Mouse (Mus musculus): ENCODE data around the gene Ephb3.
A peak's percentile ranks its signal among the peaks of the same experiment; 100 is the strongest.

Ephb3 gene

DNA sequence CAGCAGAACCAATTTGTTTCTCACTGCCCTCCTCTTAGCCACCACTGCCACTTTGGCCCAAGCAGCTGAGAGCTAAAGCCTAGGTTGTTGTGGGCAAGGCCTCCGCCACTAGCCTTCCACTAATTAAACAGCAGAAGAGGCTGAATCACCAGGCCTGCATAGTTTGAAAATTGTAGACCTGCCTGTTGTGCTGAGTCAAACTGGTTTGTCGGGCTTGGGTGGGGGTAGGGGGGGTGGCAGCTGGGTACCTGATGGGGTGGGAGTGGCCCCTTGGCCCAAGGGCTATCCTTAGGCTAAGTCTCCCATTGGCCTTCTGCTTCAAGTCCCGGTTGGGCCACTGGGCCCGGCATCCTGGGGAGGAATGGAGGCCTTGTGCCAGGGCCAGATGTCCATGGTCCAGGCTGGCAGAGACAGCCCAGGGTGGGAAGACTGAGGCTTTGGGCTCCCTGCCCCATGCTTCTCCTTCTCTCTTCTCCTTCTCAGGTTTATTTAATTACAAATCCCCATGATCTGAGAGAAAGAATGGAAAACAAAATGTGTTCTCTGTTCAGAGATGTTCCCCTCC, 3.5 kb downstream of the Ephb3 start:
- DNase-seq: no peak

DNA sequence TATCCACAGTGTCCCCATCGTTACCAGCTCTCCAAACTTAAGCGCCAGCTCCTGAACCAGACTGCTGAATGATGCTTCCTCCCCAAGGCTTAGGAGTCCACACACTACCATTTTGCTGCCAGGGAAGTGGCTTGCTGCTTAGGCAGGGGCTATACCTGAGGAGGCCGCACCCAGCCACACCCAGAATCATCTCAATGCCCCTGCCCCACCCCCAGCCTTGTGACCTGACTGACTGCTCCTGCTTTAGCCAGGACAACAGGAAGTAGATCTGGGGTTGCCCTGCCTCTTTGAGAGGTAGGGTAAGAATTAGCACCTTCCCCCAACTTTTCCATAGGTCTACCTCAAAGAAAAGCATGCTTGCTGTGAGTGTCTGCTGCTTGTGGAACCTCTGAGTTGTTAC, 4.7 kb downstream of the Ephb3 start:
- no peak for DNase-seq

- DNase-seq: no peak
Observed at GRCm38 (mm10) chr16:21210204-21210603, 5.6 kb downstream of the Ephb3 start.

GRCm38 (mm10) chr16:21210667-21211338, 6.2 kb downstream of the Ephb3 start:
- DNase-seq: peak; percentile 92

GRCm38 (mm10) chr16:21211501-21211900, 6.9 kb downstream of the Ephb3 start:
- no peak for DNase-seq

DNA sequence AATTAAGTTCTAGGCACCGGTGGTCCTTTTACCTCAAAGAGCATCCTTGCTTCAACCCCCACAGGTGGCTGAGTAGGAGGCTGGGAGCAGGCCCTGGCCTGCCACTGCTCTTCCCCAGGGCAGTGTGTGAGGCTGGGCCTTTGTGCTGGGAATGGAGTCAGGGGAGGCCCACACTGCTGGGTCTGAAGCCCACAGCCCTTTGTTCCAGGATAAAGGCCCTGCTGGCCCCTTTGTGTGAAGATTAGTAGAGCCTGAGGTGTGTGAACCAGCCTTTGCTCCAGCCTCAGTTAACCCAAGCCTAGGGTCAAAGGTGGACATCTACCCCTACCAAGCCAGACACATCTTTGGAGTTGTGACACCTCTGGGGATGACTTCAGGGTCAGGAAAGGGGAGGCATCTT, 7.8 kb downstream of the Ephb3 start:
- DNase-seq: no peak

- DNase-seq: no peak
Observed at GRCm38 (mm10) chr16:21213939-21214338, 9.4 kb downstream of the Ephb3 start.

- no peak for DNase-seq
Observed at GRCm38 (mm10) chr16:21214803-21215202, 10.2 kb downstream of the Ephb3 start.

GRCm38 (mm10) chr16:21216047-21216446, 11.5 kb downstream of the Ephb3 start:
- DNase-seq: peak; percentile 40

DNA sequence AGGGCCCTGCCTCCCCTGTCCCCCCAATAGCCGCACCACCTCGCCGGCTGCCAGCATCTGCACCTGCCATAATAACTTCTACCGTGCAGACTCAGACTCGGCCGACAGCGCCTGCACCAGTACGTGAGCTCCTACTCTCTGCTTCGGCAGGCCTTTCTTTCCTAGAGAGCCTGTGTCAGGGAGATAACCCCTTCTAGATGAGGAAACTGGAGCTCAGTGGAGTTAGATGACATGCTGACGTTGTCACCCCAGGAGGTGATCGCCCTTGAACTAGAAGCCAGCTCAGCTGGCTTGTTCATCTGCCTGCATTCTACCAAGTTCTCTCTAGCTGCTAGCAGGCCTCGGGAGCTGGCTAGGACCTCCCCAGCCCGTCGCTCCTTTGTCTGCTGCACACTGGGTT, 12.7 kb downstream of the Ephb3 start:
- DNase-seq: no peak

DNA sequence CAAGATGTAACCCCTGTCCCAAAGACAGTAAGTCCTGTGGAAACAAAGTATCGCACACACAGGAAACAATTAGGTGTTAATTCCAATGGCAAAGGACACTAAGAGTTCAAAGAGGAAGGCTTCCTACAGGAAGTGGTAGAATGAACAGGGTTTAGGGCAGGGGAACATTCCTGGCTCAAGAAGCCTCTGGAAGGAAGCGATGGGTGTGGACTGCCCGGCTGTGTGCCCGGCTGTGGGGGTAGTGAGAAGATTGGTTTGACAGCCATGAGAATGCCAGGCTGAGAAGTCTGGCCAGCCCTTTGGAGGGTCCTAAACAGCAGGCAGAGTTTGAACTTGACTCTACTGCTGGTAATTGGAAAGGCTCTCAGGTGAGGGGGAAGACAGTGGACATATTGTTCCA, 15.1 kb downstream of the Ephb3 start:
- DNase-seq: no peak

GRCm38 (mm10) chr16:21223038-21223437, 18.5 kb downstream of the Ephb3 start:
- DNase-seq: no peak

DNA sequence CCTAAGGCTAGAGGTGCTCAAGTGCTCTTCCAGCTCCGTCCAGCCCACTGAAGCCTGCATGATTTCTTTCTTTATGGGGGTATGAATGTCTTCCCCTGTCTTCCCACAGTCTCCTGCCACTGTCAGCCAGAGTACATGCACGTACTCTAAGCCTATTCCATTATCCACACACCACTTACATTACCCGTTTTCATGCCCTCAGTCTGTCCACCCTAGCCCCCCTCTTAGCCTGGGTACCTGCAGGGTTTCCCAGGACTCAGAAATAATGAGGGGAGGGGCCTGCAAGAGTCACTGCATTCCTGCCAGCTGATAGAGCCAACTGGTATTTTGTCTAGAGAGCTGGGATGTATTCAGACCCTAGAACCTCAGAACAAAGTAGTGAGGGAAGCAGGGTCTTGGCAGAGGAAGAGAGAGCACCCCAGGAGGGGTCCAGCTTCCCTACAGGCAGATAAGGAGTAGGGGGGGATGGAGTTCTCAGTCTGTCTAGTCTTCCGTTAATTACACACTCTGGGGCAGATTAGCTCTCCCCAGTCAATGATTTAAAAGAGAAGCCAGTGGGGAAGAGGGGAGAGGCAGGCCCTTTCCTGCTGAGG, 20.2 kb downstream of the Ephb3 start:
- no peak for DNase-seq

- DNase-seq: no peak
Observed at GRCm38 (mm10) chr16:21226629-21227028, 22.1 kb downstream of the Ephb3 start.

- DNase-seq: peak; percentile 82
Observed at GRCm38 (mm10) chr16:21235135-21235534, 30.6 kb downstream of the Ephb3 start.

- DNase-seq: peak; percentile 47
Observed at GRCm38 (mm10) chr16:21238722-21239121, 34.2 kb downstream of the Ephb3 start.

- no peak for DNase-seq
Observed at GRCm38 (mm10) chr16:21240547-21240946, 36.0 kb downstream of the Ephb3 start.

DNA sequence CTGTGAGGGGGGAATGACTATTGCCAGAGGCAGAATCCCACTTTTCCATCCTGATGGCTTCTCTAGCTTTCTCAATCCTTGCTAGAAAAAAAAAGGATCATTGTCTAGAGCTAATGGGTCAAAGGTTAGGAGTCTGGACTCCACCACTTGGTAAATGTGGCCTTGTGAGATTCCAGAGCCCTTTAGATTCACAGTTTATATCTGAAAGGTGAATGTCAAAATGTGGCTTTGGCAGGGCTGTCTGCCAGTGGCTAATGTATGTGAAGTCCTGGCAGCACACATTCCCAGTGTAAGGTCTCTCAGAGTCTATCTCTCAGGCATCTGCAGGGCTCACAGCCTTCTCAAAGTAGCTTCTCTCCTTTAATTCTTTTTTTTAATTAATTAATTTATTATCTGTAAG, 36.5 kb downstream of the Ephb3 start:
- no peak for DNase-seq

DNA sequence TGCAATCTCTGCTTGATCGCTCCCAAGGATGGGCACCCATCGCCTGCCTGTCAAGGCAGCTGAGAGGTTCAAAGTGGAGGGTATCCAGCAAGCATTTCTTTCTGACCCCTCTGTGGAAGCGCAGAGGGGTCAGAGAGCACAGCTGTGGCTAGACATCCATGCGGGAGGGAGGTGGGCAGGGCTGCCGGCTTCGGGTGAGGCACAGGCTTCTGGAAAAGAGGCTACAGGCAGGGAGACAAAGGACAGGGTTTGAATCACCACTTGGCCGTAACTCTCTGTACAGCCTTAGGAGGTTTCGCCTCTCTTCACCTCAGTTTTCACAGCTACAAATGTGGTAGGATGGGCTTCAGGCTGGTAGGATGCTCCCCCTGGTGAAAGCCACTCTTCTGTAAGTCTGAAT, 38.4 kb downstream of the Ephb3 start:
- no peak for DNase-seq

DNA sequence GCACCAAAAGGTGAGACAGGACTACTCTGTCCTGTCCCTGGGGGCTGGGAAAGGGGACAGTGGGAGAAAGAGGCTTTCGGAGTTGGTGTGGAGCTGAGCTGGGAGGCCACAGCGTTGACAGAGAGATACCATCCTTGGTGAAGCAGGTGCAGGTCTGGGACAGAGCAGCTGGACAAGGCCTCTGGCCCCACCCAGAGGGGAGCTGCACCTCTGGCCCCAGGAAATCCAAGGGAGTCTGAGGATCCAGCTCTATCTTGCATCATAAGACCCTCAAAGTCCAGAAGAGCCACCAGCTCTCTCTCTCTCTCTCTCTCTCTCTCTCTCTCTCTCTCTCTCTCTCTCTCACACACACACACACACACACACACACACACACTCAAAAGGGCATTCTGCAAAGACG, 40.2 kb downstream of the Ephb3 start:
- no peak for DNase-seq

GRCm38 (mm10) chr16:21245387-21245786, 40.8 kb downstream of the Ephb3 start:
- DNase-seq: no peak

- peak; percentile 89 for DNase-seq
Observed at GRCm38 (mm10) chr16:21245931-21246390, 41.4 kb downstream of the Ephb3 start.

GRCm38 (mm10) chr16:21246391-21247036, 42.0 kb downstream of the Ephb3 start:
- DNase-seq: peak; percentile 51

DNA sequence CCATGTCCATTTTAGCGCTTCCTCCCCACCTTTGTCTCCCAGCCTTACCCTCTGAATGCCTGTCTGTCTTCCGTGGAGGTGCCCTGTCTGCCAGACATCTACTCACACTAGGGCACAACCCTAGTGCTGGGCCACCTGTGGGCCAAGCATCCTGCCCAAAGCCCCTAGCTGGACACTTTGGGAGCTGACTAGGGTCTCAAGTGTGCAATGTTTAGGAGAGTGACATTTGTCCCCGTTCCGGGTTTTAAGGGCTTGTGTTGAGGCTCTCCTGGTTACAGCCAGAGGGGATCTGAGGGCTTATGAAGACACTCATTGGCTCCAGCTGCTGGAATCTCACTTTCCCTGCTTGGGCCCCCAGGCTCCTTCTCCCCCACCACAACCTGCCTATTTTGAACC, 42.5 kb downstream of the Ephb3 start:
- DNase-seq: no peak

Data from kidney, postnatal 14 days (tissue).